Mouse (Mus musculus): ENCODE results near the gene Ing5. TPM values are rescaled to one million over a fixed set of nuclear protein-coding genes. Genes with fewer than 3 reads are reported as not detected.

Gene Ing5
- polyA plus RNA-seq, 1 experiment = 6.4 TPM

GRCm38 (mm10) chr1:93800670-93801503 lies 2.9 kb upstream of the Ing5 start:
- TF ChIP-seq CTCF (conservative IDR thresholded peaks at IDR 0.05; ENCODE audit: insufficient read depth, insufficient read length, low read depth, low read length) (no peak), POLR2A (IDR thresholded peaks at IDR 0.05; ENCODE audit: low read depth, low read length) (no peak)
- WGBS = 71% methylated on average over 21 of the region's 21 CpGs
- Histone ChIP-seq H3K27me3 (replicated peaks; ENCODE audit: control insufficient read depth, insufficient read depth, low read length) (no peaks in the 10 kb centered on the region), H3K36me3 (ENCODE audit: control insufficient read depth, insufficient read depth, low read length) (no peaks in the 10 kb centered on the region), H3K27ac (ENCODE audit: insufficient read depth, low read depth, low read length) (no peak overlapping the region), H3K4me1 (ENCODE audit: control insufficient read depth, insufficient read depth, low read length) (peaks cover 7% of the 10 kb centered on the region; the same call in 1 of the 2 replicates), H3K4me3 (ENCODE audit: insufficient read depth, low read depth, low read length) (peak overlapping the region; percentile 98)
- no peak for DNase-seq

- peaks cover 7% of the 10 kb centered on the region; the same call in 1 of the 2 replicates for H3K4me1 ChIP-seq (ENCODE audit: control insufficient read depth, insufficient read depth, low read length)
- WGBS = under 1% methylated on average over 42 of the region's 42 CpGs
- no peaks in the 10 kb centered on the region for H3K36me3 ChIP-seq (ENCODE audit: control insufficient read depth, insufficient read depth, low read length)
- TF ChIP-seq POLR2A (IDR thresholded peaks at IDR 0.05; ENCODE audit: low read depth, low read length) (peak; percentile 30), CTCF (conservative IDR thresholded peaks at IDR 0.05; ENCODE audit: insufficient read depth, insufficient read length, low read depth, low read length) (peak; percentile 47; the same call in 1 of the 2 replicates)
- peak within 1 kb of the TSS; percentile 98 for H3K4me3 ChIP-seq (ENCODE audit: insufficient read depth, low read depth, low read length)
- DNase-seq = peak; percentile 97
- no peaks in the 10 kb centered on the region for H3K27me3 ChIP-seq (replicated peaks; ENCODE audit: control insufficient read depth, insufficient read depth, low read length)
- peak within 1 kb of the TSS; percentile 97 for H3K27ac ChIP-seq (ENCODE audit: insufficient read depth, low read depth, low read length)
Measured at GRCm38 (mm10) chr1:93801741-93802238, 2.0 kb upstream of the Ing5 start, which contains the start of gene Dtymk. Gene Dtymk, minus strand, starts transcription at chr1:93801934.

GRCm38 (mm10) chr1:93802771-93803170 lies 994 bp upstream of the Ing5 start:
- Histone ChIP-seq H3K36me3 (ENCODE audit: control insufficient read depth, insufficient read depth, low read length) (no peaks in the 10 kb centered on the region), H3K27me3 (replicated peaks; ENCODE audit: control insufficient read depth, insufficient read depth, low read length) (no peaks in the 10 kb centered on the region), H3K4me1 (ENCODE audit: control insufficient read depth, insufficient read depth, low read length) (peaks cover 7% of the 10 kb centered on the region; the same call in 1 of the 2 replicates), H3K27ac (ENCODE audit: insufficient read depth, low read depth, low read length) (no peak overlapping the region), H3K4me3 (ENCODE audit: insufficient read depth, low read depth, low read length) (no peak overlapping the region)
- DNase-seq = no peak
- TF ChIP-seq POLR2A (IDR thresholded peaks at IDR 0.05; ENCODE audit: low read depth, low read length) = no peak
- no peak for TF ChIP-seq CTCF (conservative IDR thresholded peaks at IDR 0.05; ENCODE audit: insufficient read depth, insufficient read length, low read depth, low read length)
- 82% methylated on average over 5 of the region's 5 CpGs for WGBS

- Histone ChIP-seq H3K27me3 (replicated peaks; ENCODE audit: control insufficient read depth, insufficient read depth, low read length) (no peaks in the 10 kb centered on the region), H3K36me3 (ENCODE audit: control insufficient read depth, insufficient read depth, low read length) (no peaks in the 10 kb centered on the region), H3K27ac (ENCODE audit: insufficient read depth, low read depth, low read length) (no peak overlapping the region), H3K4me3 (ENCODE audit: insufficient read depth, low read depth, low read length) (0 out of 2 replicates have a peak overlapping the region, but pooled peaks have one; percentile 67), H3K4me1 (ENCODE audit: control insufficient read depth, insufficient read depth, low read length) (peaks cover 7% of the 10 kb centered on the region; the same call in 1 of the 2 replicates)
- no peak for DNase-seq
- TF ChIP-seq POLR2A (IDR thresholded peaks at IDR 0.05; ENCODE audit: low read depth, low read length) = no peak
- no peak for TF ChIP-seq CTCF (conservative IDR thresholded peaks at IDR 0.05; ENCODE audit: insufficient read depth, insufficient read length, low read depth, low read length)
- WGBS = 75% methylated on average over 4 of the region's 4 CpGs
Measured at GRCm38 (mm10) chr1:93804818-93805217, 1.1 kb downstream of the Ing5 start.

DNA sequence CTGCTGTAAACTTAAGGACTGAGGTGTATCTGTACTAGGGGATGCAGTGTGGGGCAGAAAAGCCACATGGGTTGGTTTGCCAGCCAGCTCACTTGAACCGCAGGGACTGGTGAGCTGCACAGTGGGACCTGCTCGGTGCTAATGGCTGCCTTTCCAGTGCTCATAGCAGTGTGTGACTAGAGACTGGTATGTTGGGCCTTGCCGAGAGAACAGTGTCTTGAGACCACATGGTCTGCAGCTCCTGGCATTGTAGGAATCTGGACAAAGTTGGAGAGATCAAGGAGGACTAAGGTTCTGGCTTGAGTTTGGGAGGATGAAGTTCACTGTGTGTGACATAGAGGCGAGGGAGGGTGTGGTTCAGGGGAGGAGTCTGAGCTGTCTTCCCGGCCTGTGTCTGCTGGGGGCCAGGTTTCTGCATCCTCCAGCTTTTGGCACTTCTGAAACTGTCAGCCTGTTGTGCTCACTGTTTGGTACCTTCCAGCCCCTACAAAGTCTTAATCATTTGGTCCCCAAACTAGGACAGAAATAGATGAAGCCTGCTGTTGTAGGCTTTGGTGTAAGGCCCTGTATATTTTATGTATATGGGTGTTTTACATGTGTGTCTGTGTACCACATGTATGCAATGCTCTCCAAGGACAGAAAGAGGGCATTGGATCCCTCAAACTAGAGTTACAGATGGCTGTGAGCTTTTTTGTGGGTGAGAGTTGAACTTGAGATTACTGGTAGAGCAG lies 1.6 kb downstream of the Ing5 start:
- 63% methylated on average over 5 of the region's 5 CpGs for WGBS

GRCm38 (mm10) chr1:93808871-93809270 lies 5.1 kb downstream of the Ing5 start:
- no peak for DNase-seq
- Histone ChIP-seq H3K4me1 (ENCODE audit: control insufficient read depth, insufficient read depth, low read length) (peaks cover 5% of the 10 kb centered on the region; the same call in 1 of the 2 replicates), H3K36me3 (ENCODE audit: control insufficient read depth, insufficient read depth, low read length) (peaks cover under 1% of the 10 kb centered on the region; the same call in 1 of the 2 replicates), H3K27ac (ENCODE audit: insufficient read depth, low read depth, low read length) (no peak overlapping the region), H3K27me3 (replicated peaks; ENCODE audit: control insufficient read depth, insufficient read depth, low read length) (no peaks in the 10 kb centered on the region), H3K4me3 (ENCODE audit: insufficient read depth, low read depth, low read length) (no peak overlapping the region)
- WGBS = 94% methylated on average over 4 of the region's 4 CpGs
- TF ChIP-seq POLR2A (IDR thresholded peaks at IDR 0.05; ENCODE audit: low read depth, low read length) (no peak), CTCF (conservative IDR thresholded peaks at IDR 0.05; ENCODE audit: insufficient read depth, insufficient read length, low read depth, low read length) (no peak)

More for the DNA sequence above, 1.6 kb downstream of the Ing5 start:
- Histone ChIP-seq H3K36me3 (ENCODE audit: control insufficient read depth, insufficient read depth, low read length) (no peaks in the 10 kb centered on the region), H3K4me3 (ENCODE audit: insufficient read depth, low read depth, low read length) (no peak overlapping the region), H3K27ac (ENCODE audit: insufficient read depth, low read depth, low read length) (no peak overlapping the region), H3K27me3 (replicated peaks; ENCODE audit: control insufficient read depth, insufficient read depth, low read length) (no peaks in the 10 kb centered on the region), H3K4me1 (ENCODE audit: control insufficient read depth, insufficient read depth, low read length) (peaks cover 7% of the 10 kb centered on the region; the same call in 1 of the 2 replicates)
- TF ChIP-seq CTCF (conservative IDR thresholded peaks at IDR 0.05; ENCODE audit: insufficient read depth, insufficient read length, low read depth, low read length) = no peak
- no peak for TF ChIP-seq POLR2A (IDR thresholded peaks at IDR 0.05; ENCODE audit: low read depth, low read length)
- no peak for DNase-seq

All from kidney, adult 2 months (tissue).